Mouse (Mus musculus): ENCODE measurements around the gene Camk1d.
"Not testable (repeated sequence)": the region's sequence is repeated elsewhere in the genome, so short reads cannot be mapped to it uniquely, and the experiment has no call there.

Gene Camk1d

DNA sequence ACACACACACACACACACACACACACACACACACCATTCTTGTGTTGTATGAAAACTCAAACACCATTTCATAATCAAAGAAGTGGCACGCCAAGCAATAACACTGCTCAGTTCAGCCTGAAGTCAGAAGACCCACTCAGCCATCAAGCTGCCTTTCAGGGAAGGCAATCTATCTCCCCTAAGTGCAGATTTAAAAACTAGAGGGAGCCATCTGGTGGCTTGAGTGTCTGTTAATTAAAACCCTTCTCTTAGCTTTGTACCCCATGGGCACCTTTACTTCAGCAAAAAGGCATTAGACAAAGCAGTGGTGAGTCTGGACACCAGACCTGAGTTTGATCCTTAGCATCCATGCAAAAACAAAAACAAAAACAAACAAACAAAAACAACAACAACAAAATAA is 317.9 kb downstream of the Camk1d start:
- peak; percentile 3 for DNase-seq (ENCODE audit: low read depth)

DNA sequence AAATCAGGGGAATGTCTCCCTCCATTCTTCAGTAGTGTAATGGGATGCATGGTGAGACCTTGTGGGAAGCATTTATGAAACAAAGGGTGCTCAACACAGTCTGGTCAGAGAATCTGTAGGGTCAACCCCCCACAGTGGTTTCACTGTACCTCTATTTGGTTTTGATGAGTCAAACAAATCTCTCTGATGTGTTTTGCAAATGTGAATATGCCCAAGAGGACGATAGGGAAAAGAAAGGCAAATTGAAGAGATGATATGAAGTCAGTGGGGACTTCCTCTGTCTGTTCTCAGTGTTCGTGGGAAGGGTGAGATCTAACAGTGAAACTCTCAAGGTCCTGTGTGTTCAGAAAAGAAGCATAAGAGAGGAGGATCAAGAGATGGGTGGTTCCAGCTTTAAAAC is 318.4 kb downstream of the Camk1d start:
- no peak for DNase-seq (ENCODE audit: low read depth)

DNA sequence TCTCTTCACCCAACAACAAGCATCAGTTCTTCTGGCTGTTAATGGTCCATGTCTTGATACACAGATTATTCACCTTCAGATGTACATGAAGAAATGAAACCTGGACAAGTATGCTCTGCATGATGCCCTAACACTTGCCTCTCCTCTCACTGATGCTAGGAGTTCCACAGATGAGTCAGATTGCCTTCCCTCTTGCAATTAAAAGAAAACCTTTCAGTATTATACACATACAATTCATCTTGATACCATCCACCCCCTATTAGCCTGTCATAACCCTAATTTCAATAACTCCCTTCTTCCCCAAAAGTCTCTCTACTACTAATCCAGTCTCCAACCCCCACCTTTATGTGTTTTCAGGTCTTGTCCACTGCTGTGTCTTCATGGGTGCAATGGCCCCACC is 321.4 kb downstream of the Camk1d start:
- DNase-seq (ENCODE audit: low read depth) = no peak

DNA sequence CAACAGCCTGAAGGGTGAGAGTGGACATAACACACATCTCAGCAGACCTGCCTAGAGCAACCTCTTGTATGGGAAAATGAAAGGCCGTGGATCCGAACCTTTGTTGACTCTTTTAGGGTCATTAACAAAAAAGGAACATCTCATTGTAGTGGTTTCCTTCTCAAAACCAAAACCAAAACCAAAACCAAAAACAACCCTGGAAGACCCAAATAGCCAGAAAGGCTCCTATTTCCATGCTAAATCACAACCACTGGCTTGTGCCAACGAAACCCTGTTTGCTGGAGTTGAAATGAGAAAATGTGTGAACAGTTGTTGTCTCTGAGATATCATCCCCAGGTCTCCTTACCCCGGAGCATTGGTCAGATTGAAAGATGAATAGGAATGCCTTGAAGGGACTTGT is 321.8 kb downstream of the Camk1d start:
- DNase-seq (ENCODE audit: low read depth) = peak; percentile 4

DNA sequence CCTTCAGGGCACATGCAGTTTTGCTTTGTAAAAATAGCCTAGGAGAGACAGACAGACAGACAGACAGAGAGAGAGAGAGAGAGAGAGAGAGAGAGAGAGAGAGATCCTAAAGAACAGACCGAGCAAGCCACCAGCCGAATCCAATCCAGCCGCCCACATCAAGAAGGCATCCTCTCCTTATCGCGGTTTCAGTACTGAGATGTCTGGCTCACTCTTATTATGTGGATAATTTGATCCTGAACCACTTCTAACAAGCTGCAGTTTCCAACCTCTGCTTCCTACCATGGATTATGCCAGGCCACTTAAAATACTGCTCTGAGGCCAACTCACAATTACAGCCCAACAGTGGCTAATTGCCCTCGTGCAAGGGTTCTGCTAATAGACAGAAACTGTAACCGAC is 325.9 kb downstream of the Camk1d start:
- no peak for DNase-seq (ENCODE audit: low read depth)

DNA sequence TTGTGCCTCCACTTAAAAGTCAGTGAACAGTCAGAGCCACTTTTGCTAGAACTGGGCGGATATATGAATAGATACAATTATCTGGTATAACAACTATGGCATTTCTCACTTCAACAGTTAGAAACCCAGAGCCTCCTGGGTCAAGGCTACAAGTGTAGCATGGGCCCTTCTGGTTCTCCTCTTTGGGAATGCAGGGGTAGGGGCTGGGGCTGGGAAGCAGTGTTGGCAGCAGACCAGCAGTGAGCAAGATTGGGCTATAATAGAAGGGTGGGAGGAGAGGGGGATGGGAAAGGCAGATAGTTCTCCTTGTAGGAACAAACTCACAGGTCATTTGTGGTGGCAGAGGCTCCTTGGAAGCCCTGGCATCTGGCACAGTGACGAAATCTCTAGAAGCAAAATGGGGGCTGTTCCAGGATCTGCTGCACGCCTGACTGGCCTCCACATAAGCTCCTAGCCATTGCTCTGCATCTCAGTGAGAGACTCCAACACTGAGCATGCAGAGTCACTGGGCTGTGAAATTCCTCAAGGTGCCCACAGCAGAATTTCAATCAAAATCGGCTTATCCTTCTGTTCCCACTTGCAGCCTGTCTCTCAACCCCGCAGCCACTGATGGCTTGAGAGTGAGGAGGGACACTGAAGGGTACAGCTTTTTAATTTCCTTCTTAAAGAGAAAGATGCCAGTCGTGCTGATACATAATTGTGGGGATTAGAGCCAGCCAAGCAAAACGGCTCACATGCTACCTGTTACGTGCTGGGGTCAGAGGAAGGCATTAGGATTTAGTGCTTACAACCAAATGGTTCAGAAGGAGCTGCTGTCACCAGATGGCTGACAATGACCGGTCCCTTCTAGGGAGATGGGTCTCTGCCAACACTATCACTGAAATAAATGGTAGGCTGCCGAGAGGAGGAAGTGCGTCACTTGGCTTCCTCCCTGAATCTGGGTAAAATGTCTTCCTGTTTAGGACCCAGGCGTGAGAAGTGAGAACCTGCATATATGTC is 332.3 kb downstream of the Camk1d start:
- no peak for DNase-seq (ENCODE audit: low read depth)

DNA sequence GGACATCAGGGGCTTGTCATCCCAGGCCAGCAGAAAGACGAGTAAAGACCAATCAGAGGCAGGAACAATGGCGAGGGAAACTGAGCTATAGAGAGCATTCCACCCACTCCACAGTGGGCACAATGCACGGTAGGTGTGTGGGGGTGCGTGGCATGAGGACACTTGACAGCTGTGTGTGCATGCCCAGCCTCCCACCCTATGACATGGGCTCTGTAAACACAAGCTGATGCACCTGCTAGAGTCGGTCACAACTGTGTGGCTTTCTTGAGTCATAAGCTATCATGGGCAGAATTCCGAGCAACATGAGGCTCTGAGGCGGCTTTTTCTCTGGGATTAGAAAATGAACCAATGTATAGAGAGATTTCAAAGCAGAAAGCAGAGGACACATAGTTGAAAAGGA is 333.3 kb downstream of the Camk1d start:
- DNase-seq (ENCODE audit: low read depth) = no peak

DNA sequence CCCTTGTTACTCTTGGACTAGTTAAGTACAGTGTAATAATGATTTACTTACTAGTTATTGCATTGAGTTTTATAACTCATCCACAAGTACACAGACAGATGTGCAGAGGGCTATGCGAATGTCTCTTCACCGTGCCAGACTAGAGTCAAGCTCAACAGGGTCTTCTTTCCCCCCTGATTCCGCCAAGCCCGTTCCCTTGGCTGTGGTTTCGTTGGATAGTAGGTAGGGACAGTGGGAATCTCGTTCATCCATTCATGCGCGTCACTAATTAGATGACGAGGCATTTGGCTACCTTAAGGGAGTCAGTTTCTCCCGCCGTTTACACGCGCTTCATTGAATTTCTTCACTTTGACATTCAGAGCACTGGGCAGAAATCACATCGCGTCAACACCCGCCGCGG is 335.4 kb downstream of the Camk1d start:
- not testable (repeated sequence) for DNase-seq (ENCODE audit: low read depth)

DNA sequence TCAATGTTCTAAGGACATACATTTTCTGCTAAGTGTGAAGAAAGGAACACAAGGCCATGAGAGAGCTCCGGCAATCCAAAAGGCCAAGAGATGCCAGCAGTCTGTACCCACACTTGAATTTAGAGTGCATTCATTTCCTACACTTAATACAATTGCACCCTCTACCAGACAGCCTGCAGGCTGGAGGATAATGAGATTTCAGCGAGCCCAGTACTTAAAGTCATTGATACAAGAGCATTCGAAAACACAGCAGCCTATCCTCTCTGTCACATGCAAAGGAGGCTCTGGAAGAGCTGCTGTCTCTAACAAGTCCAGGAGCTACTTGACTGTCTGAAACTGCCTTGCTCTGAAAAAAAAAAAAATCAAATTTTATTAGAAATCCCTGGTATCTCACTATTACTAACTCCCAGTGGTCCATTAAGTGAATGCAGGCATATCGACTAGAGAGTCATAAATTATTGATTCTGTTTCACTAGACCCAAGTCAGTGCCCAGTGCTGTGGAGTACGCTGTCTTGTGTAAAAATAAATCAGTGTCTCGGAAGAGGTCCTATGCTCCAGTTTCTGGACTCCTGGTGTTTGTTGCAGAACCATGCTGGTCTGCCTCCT is 336.1 kb downstream of the Camk1d start:
- DNase-seq (ENCODE audit: low read depth) = no peak

DNA sequence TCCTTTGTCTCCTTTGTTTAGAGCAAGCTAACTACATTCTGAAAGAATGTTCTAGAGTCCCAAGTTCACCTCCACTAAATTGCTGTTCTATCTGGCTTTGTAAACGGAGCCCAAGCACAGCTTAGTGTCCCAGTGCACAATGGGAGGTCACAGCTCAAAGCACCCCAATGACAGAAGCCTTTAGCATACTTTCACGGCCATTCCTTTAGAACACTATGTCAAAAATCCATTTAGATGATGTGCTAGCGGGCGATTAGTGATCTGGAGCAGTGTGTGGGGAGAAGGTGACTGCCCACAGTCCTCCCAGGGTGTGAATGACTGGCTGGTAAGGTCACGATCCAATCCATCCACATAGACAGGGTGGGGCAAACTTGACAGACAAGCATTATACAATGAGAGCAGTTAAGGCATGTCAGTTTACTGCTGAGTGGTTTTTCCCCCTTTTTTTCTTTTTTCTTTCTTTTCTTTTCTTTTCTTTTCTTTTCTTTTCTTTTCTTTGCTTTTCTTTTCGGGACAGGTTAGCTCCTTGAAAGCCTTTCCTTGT is 341.4 kb downstream of the Camk1d start:
- no peak for DNase-seq (ENCODE audit: low read depth)

DNA sequence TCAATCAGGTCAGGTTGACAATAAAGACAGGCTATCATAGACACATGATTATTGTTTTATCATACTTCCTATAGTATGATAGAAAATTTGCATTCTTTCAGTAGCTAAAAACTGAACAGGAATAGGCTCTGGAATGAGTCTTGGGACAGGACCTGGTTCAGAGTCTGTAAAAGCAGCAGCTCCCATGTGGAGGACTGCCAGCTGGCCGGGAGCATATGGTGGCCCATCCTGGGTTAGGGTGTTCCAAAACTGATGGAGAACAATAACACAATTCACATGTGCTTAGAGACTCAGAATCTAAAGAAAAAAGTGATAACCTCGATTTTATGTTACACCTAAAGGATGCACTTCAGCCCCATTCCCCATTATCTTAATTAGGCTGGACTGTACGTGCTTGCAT is 343.0 kb downstream of the Camk1d start:
- DNase-seq (ENCODE audit: low read depth) = no peak

DNA sequence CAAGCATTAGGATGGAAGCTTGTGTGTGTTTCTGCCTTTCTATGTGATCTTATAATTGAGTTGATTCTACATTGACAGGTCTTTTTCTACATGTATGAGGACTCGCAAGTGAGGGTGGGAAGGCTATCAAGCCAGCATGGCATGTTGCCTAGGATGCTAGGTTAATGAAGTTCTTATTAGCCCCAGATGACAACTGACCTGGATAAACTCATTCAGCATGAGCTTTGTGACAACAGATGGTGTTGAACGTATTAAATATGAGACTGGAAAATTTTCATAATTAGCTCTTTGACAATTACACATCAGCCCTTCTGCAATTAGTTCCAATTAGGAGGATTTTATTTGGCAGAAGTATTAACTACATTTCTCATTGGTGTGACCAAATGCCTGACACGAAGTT is 343.7 kb downstream of the Camk1d start:
- no peak for DNase-seq (ENCODE audit: low read depth)

DNA sequence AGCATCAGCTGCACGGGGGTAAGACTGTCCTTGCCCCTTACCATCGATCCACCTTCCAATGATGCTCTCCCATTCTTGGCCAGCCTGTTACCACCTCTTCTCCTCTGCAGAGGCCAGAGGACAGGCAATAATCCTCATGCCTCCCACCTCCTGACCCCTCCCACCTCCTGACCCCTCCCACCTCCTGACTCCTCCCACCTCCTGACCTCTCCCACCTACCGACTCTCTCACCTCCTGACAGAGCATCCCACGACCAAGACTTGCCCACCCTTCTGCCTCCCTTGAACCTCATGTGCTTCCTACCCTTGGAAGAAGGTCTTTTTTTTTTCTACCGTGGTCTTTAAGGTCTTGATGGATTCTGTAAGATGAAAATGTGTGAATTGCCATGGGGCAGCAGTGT is 350.5 kb downstream of the Camk1d start:
- DNase-seq (ENCODE audit: low read depth) = no peak

DNA sequence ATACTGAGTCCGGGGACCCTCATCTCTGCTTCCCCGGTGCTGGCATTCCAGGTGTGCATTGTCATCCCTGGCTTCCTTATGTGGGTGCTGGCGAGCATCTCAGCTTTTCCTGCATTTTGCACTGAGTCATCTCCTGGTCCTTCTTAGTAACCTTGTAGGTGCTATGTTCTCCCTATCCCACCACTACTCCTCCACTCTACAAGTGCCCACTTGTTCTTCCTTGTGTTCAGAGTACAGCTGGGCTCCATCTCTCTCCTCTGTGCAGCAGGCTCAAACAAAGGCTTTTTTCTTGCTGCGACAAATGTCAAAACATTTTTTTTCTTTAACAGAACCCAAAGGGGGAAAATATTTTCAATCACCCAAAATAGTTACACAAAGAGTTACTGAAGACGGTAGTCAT is 356.3 kb downstream of the Camk1d start:
- no peak for DNase-seq (ENCODE audit: low read depth)

DNA sequence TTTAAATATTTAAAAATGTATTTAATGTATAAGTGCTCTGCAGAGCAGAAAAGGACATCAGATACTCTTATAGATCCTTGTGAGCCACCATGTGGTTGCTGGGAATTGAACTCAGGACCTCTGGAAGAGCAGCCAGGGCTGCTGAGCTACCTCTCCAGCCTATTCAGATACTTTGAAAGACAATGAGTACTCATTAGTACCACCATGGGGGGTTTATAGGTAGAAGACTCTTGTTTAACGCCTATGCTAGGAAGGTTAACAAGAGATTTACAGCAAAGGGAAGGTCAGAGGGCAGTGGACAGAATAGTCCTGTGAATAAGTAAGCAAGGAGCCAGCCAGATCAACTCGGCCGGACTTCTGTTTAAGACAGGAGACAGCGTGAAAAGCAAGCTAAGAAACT is 357.3 kb downstream of the Camk1d start:
- DNase-seq (ENCODE audit: low read depth) = no peak

DNA sequence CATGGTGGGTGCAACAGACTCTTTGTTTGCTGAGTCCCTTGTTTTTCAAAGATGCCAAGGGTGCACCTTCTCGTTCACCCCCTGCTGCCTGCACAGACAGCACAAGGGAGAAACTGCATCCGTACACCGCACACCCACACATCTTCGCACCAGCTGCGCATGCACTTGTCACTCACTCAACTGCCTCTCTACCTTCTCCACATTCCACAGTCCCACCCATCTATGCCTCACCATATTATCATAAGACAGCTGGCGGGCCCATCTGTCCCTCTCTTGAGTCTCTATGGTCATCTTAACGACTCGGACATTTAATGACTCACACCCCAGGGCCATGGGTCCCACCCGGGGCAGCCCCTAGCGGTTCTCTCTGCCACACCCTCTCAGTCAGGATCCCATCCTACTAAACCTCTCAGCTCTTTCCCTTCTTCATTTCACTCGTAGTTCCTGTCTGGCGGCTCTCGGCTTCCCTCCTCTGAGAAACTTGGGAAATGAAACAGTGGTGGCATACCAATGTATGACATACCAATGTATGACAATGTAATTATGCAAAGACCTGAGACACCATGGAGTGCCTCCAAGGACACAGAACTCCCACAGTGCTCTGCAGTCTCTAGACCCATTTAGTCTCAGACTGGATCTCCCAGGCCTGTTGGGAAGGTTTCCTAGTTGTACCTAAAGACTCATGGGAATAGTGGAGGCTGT is 361.3 kb downstream of the Camk1d start:
- DNase-seq (ENCODE audit: low read depth) = no peak

DNA sequence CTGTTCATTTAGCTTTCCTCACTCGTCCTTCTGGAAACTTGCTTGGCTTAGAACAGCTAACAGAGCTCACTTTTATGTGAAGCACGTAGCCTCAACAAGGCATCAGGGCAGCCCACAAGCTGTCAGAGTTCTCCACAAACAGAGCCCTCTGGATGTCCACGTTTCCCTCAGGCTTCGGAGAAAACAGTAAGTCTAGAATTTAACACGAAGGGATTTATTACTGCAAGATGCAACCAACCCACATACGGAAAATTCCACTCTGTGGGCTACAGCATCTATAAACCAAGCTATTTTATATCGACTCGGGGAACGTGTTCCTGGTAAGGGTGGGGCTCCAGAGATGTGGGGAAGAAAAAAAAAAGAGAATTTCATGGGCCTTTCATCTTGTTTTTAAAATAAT is 369.0 kb downstream of the Camk1d start:
- no peak for DNase-seq (ENCODE audit: low read depth)

DNA sequence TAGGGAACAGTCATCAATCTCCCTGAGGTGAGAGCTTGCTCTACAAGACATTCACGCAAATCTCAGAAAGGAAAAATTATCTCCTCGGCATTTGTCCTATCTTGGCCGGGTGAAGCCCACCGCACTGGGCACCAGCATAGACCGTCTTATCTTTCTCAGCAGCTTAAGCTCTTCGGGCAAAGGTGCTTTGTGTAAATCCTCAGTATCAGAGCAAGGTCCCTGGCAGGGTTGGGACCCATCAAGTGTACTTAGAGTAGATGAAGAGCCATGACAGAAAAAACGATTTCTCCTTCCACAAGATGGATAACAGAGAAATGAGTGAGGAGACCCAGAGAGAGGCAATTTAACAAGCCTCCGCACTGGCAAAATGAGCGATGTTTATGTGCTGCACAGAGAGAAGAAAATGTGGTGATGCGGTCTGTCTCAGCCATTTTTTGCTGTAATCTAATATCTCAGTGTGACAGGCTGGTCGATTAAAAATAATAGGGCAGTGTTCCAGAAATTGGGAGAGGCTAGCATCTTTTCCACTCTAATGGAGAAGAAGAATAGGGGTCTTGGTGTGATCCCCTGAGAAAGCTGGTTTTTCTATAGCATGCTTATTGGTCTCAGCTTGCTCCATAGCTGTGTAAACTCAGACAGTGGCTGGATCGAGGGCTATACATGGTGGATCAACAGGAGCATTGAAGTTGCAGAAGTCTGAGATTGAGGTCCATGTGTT is 386.6 kb downstream of the Camk1d start:
- DNase-seq (ENCODE audit: low read depth) = no peak

DNA sequence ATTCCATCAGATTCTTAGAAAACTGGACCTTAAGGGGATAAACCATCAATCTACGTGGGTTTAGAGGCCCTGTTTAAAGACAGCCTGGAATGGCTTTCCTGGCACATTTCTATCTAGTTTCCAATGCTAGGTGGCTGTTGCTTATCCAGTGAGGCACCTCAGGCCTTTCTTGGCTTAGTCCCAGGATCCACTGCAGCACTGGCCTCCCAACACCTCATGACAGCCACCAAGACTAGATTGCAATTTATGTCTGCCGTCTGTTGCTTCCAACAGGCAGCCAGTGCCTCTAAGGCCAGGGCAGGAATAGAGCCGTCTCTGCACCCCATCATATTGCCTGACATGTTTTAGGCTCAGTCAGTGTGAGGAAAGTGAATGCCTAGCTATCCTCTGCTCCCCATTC is 389.5 kb downstream of the Camk1d start:
- DNase-seq (ENCODE audit: low read depth) = no peak

DNA sequence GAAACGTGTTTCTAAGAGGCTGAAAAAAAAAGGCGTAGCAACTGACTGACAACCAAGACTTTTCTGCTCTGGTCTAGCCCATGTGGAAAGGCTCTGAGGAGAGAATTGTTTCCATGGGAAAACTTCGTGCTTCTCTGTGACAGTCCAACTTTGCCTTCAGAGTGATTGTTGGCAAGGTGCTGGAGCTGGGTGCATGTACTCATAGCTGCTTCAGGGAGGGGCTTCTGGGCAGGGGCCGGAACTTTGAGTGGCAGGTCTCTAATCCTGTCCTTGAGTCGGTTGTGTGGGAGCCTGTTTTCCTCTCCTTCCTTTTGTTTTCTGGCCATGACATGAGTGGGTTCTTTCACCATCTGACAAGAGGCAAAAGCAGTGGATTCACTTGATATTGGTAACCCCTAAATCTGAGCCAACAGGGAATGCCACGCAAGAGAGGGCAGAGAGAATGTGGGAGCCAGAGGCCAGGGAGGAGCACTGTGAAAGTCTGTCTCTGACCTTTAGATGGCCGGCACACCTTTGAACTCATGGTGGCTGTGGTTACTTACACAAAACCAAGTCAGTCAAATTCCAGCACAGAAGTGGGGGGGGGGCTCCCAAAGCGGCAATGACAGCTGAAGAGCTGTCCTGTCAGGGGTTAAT is 392.5 kb downstream of the Camk1d start:
- DNase-seq (ENCODE audit: low read depth) = no peak

DNA sequence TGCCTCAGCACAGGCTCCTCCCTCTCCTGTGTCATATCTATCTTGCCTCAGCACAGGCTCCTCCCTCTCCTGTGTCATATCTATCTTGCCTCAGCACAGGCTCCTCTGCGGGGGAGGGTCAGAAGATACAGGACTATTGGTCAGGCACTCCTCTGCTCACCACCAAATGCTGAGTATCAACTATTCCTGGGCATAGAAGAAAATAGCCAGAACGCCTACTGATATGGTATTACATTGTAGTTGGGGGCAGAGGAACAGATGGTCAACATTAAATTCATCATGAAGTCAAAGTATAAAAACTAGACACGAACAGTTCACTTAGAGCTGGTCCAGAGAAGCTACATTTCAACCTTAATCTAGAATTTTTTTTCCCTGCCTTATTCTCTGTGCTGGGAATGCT is 395.2 kb downstream of the Camk1d start:
- DNase-seq (ENCODE audit: low read depth) = no peak

DNA sequence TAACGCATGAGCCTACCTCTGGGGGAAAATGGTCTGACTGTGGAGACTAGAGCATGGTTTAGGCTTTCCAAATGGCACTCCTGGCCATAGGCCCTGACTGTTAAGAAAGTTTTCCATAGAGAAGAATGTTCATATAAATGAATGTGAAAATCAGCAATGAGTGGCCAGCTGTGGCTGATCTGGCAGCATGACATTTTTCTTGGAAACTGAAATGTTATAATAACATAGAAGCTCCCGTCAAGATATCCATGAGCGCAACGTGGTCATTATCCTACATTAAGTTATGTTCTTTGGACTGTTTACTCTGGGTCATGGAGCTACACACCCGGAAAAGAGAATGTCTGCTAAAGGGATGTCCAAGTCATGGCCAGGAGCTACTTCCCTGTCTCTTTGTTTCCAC is 397.6 kb downstream of the Camk1d start:
- DNase-seq (ENCODE audit: low read depth) = no peak

Measured in 416B (cell line).